Mouse (Mus musculus) hindbrain, embryonic 12.5 days (tissue): ENCODE results near the gene Errfi1. TPM values are rescaled to one million over a fixed set of nuclear protein-coding genes. Genes with fewer than 3 reads are reported as not detected.

Source experiments
- ATAC-seq: fragments of 200-750 bp; cut with Nextera tagmentation; 2 replicates; pipeline ENCODE4 v1.8.0; 2017; ENCODE audit warnings: moderate TSS enrichment; ENCODE audit not compliant: low FRiP score
- H3K27ac ChIP-seq: fragments of 300-500 bp; sonication (generic); 2 replicates; pipeline ENCODE4 v1.5.1; 2016; ENCODE audit warnings: mild to moderate bottlenecking
- H3K27me3 ChIP-seq: fragments of 300-500 bp; sonication (generic); 2 replicates; pipeline ENCODE4 v1.6.1; 2016; ENCODE audit warnings: mild to moderate bottlenecking
- H3K36me3 ChIP-seq: fragments of 300-500 bp; sonication (generic); 2 replicates; pipeline ENCODE4 v1.6.1; 2016; ENCODE audit warnings: mild to moderate bottlenecking
- H3K4me1 ChIP-seq: fragments of 300-500 bp; sonication (generic); 2 replicates; pipeline ENCODE4 v1.6.1; 2016
- H3K4me2 ChIP-seq: fragments of 300-500 bp; sonication (generic); replicated peaks from 2 replicates; pipeline ENCODE4 v1.6.1; 2016; ENCODE audit warnings: mild to moderate bottlenecking
- H3K4me3 ChIP-seq: fragments of 300-500 bp; sonication (generic); 2 replicates; pipeline ENCODE4 v1.5.1; 2016; ENCODE audit warnings: mild to moderate bottlenecking
- H3K9ac ChIP-seq: fragments of 300-500 bp; sonication (generic); 2 replicates; pipeline ENCODE4 v1.6.1; 2016; ENCODE audit warnings: mild to moderate bottlenecking, moderate library complexity
- H3K9me3 ChIP-seq: fragments of 300-500 bp; sonication (generic); replicated peaks from 2 replicates; pipeline ENCODE4 v1.6.1; 2016; ENCODE audit warnings: mild to moderate bottlenecking
- WGBS: fragments of 180-500 bp; shearing (Covaris S2); methylation state at CpG from one replicate; pipeline ENCODE4 v1.1.7; 2016; 5-methylcytosine and 5-hydroxymethylcytosine counted together
- polyA plus RNA-seq: library from polyadenylated mRNA; unstranded; fragments of >200 nt; fragmentation: Nextera tagmentation; extraction: Ambion mirVana; gene quantifications from 2 replicates; pipeline ENCODE4 v1.2.1, GENCODE M21; 2016

Errfi1 gene
- polyA plus RNA-seq: 29.9 and 31.2 TPM in 2 replicates

DNA sequence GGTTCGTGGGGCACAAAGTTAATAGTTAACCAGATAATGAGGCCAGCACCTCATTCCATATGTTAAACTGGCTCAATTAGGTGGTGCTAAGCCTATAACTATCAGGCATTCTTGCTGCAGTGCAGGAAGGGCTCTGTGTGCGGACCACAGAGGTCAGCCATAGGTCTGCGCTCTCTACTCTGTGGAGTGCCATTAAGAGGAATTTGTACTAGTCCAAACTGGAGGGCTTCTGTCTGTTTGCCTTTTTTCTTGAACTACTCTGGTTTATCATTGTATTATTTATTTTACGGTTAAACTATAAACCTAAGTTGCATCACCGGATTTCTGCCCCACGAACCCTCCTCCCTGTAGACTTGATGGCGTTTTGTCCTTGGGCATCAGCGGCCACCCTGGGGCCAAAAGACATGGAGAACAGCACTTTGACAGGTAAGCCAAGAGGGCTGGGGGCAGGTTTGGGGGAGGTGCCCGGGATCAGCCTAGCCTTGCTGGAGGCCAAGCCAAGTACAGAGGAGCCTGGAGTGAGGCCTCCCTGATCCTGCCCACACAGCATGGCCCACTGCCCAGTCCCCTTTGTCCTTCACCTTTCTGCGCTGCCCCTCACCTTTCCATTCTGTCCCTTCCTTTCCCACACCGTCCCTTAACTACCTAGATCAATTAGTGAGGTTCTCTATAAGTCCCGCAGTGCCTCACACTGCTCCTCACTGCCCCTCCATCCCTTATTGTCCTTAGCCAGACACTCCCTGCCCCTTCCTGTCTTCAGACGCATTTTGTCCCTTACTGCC, at the start of gene Errfi1:
TSS of gene Errfi1 (plus strand) at position 240 of the 782 bp plus-strand sequence.
- Histone ChIP-seq H3K27ac (peak within 1 kb of the TSS; percentile 99; the same call in 1 of the 2 replicates), H3K9ac (peak within 1 kb of the TSS; percentile 95), H3K27me3 (no peaks in the 10 kb centered on the region; the same call in 1 of the 2 replicates), H3K4me2 (peak within 1 kb of the TSS; percentile 69), H3K4me1 (peaks cover 11% of the 10 kb centered on the region; the same call in 1 of the 2 replicates), H3K4me3 (peak within 1 kb of the TSS; percentile 90), H3K36me3 (no peaks in the 10 kb centered on the region), H3K9me3 (no peaks in the 10 kb centered on the region)
- WGBS: 47% methylated on average over 13 of the region's 13 CpGs
- peak; percentile 24 for ATAC-seq

DNA sequence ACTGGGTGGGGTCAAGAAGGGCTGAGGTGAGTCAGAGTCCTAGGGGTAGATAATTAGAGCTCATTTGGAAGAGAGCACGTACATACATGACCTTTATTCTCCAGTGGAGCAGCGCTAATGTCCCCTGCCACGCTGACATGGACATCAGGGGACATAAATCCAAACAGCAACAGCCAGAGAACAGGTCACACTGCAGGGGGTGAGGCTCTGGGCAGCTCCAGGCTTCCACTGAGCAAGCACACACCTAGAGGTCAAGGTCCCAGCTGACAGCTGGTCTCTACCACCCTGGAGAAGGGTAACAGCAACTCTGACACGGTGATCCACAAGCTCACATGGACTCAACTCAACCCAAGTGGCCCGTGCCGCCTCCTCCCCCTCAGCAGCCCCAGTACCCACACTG, 49.5 kb upstream of the Errfi1 start:
- Histone ChIP-seq H3K27ac (no peak overlapping the region), H3K9ac (no peak overlapping the region), H3K4me2 (no peak overlapping the region), H3K4me1 (peaks cover 8% of the 10 kb centered on the region; the same call in 1 of the 2 replicates), H3K4me3 (no peak overlapping the region), H3K9me3 (no peaks in the 10 kb centered on the region), H3K36me3 (no peaks in the 10 kb centered on the region), H3K27me3 (no peaks in the 10 kb centered on the region)
- WGBS: 68% methylated on average over 6 of the region's 6 CpGs
- ATAC-seq: no peak

DNA sequence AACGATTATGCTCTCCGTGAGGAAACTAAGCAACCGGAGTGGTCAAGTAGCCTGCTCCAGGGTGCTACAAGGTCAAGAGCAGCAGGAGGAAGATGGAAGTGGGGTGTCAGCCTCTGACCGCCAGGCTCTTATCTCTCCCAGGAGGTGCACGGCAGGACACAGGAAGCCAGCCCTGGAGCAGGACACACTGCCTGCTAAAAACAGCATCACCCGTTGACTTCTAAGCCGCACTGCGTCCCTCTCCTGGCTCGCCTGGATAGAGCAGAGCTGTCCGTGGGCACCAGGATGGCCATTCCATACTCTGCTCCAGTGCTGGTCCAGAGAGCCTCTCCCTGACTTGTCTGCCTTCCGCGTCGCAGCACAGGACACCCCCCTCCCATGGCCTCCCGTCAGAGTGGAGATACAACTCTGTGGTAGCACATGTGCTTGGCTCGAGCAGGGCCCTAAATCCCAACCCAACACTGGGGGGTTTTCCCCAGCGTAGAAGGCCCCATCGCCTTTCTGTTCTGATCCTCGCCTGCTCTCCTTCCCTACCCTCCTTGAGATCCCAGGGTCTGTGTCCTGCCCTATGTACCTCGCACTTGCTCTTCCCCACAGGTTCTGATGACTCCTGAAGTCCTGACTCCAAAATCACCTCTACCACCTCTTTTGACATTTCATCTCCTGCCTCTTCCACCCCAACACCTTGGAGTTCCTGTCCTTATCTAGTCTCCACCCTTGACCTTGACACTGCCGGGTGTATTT, 45.8 kb upstream of the Errfi1 start:
- 72% methylated on average over 20 of the region's 20 CpGs for WGBS

DNA sequence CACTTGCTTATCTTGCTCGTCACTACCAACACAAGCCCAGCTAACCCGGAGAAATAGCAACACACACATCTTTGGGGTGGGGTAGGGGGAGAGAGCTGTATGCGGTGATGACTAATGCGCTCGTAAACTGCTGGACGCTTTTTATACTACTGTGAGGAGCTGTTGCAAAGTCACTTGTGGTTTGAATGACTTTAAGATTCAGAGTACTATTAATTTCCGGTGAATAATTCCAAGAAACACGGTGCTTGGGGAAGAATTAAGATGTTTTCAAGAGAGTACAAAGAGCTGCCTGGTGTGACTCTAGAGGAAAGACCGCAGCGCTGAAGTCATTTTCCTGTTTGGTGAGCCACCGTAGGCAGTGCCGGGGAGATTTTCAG, 45.3 kb upstream of the Errfi1 start:
- no peaks in the 10 kb centered on the region for H3K27me3 ChIP-seq
- no peaks in the 10 kb centered on the region for H3K9me3 ChIP-seq
- H3K4me1 ChIP-seq: peaks cover 11% of the 10 kb centered on the region; the same call in 1 of the 2 replicates
- H3K9ac ChIP-seq: no peak overlapping the region
- H3K27ac ChIP-seq: no peak overlapping the region
- 83% methylated on average over 12 of the region's 12 CpGs for WGBS
- H3K4me3 ChIP-seq: no peak overlapping the region
- no peaks in the 10 kb centered on the region for H3K36me3 ChIP-seq
- H3K4me2 ChIP-seq: no peak overlapping the region
- no peak for ATAC-seq

More for the DNA sequence above, 45.8 kb upstream of the Errfi1 start:
- H3K4me2 ChIP-seq: no peak overlapping the region
- H3K4me3 ChIP-seq: no peak overlapping the region
- H3K27me3 ChIP-seq: no peaks in the 10 kb centered on the region
- no peaks in the 10 kb centered on the region for H3K9me3 ChIP-seq
- H3K9ac ChIP-seq: no peak overlapping the region
- no peaks in the 10 kb centered on the region for H3K36me3 ChIP-seq
- peaks cover 11% of the 10 kb centered on the region; the same call in 1 of the 2 replicates for H3K4me1 ChIP-seq
- no peak overlapping the region for H3K27ac ChIP-seq
- no peak for ATAC-seq

DNA sequence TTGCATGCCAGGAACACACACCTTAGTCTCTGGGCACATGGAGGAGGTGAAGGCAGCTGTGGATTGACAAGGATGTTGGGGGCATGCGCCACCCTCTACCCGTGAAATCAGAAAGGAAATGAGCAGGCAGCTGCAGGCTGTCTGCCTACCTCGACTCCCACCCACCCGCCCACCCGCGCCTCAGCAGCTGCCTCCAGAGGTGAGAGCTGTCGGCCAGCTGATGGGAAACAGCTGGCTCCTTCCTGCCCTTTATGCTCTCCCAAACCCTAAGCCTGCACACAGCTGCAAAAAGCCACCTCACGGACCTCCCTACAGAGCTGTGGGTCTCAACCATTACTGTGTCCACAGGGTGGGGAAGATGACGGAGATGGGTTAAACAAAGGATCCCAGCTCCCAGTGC, 44.4 kb upstream of the Errfi1 start:
- Histone ChIP-seq H3K4me3 (no peak overlapping the region), H3K9ac (no peak overlapping the region), H3K27ac (no peak overlapping the region), H3K27me3 (no peaks in the 10 kb centered on the region), H3K9me3 (no peaks in the 10 kb centered on the region), H3K36me3 (no peaks in the 10 kb centered on the region), H3K4me1 (peaks cover 11% of the 10 kb centered on the region; the same call in 1 of the 2 replicates), H3K4me2 (no peak overlapping the region)
- no peak for ATAC-seq
- WGBS: 51% methylated on average over 9 of the region's 9 CpGs

DNA sequence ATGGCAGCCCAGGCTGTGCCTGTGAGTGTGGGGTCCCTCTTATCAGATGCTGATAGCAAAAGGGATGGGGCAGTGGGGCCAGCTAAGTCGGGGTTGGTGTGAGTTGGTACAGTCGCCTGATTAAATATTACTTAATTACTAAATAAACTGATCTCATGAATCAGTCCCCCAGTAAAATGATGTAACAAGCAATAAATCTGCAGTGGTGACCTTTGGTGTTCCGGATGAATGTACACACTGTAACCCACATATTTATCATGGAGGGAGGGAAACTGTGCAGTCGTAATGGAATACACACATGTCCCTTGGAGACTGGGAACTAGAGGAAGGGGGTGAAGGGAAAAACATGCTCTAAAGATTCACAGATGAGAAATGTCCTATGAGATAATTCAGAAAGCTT, 38.6 kb upstream of the Errfi1 start:
- no peak overlapping the region for H3K4me3 ChIP-seq
- peaks cover 4% of the 10 kb centered on the region for H3K4me1 ChIP-seq
- H3K4me2 ChIP-seq: no peak overlapping the region
- no peaks in the 10 kb centered on the region for H3K27me3 ChIP-seq
- WGBS: 81% methylated on average over 4 of the region's 4 CpGs
- no peak overlapping the region for H3K9ac ChIP-seq
- no peak overlapping the region for H3K27ac ChIP-seq
- no peaks in the 10 kb centered on the region for H3K9me3 ChIP-seq
- H3K36me3 ChIP-seq: no peaks in the 10 kb centered on the region
- ATAC-seq: no peak

DNA sequence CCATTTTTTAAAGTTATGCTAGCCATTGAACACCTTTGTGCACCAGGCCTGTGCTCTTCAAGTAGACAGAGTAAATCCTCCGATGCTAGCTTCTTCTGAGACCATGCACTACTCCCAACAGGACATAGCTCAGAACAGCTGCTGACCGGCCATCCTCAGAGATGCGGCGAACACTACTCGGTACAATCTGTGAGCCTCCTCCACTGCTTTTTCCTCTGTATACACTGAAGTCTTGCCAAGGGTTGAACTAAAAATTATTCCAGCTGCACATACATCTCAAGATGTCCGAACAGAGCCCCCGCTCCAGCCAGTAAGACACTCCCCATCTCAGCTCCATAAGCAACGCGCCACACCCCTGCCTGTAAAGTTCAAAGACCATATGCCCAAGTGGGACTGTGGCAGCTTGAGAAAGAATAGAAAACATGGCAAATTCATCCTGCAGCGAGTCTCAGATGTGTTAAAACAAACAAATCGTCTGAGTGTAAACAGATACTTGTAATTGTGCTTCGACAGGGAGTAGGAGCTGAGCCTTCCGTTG, 37.2 kb upstream of the Errfi1 start:
- 72% methylated on average over 13 of the region's 13 CpGs for WGBS
- Histone ChIP-seq H3K36me3 (no peaks in the 10 kb centered on the region), H3K4me3 (no peak overlapping the region), H3K27me3 (no peaks in the 10 kb centered on the region), H3K4me1 (peaks cover 4% of the 10 kb centered on the region), H3K4me2 (no peak overlapping the region), H3K27ac (no peak overlapping the region), H3K9ac (no peak overlapping the region), H3K9me3 (no peaks in the 10 kb centered on the region)
- ATAC-seq: no peak

DNA sequence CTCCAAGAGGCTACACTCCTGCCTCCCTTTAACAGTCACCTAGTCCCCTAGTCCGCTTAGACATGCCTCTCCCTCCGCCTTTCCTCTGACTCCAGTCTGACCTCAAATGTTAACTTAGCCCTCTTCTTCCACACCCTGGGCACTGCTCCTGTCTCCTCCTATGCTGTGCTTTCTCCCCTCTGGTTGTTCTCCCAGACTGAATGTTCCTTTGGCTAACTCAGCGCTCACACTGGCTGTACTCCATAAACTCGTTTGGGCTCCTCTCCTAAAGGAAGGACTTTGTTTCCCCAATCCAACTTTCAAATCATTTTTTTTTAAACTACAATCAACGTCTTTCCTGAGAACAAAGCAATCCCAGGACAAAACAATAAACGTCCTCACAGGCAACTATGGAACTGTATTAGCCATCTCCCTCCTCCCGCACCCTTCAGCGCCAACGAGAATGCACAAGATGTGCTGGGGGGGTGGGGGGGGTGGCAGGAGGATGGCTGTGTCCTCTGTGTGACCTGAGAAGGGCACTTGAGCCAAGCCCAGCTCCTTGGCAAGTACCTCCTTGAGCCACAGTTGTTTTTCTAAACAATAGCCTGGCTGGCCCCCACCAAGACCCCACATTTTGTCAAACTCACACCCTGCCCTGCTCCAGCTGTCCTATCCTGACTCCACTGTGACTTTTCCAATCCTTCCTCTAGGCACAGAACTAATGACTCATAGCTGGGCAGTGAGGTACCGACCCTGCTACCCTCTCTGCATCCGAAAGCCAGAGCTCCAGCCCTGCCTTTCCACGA, 34.4 kb upstream of the Errfi1 start:
- H3K27ac ChIP-seq: no peak overlapping the region
- no peak overlapping the region for H3K4me2 ChIP-seq
- no peak for ATAC-seq
- 77% methylated on average over 12 of the region's 12 CpGs for WGBS
- H3K9me3 ChIP-seq: no peaks in the 10 kb centered on the region
- peaks cover 8% of the 10 kb centered on the region for H3K4me1 ChIP-seq
- H3K9ac ChIP-seq: no peak overlapping the region
- 0 out of 2 replicates have a peak, but pooled peaks cover 2% of the 10 kb centered on the region for H3K27me3 ChIP-seq
- no peak overlapping the region for H3K4me3 ChIP-seq
- no peaks in the 10 kb centered on the region for H3K36me3 ChIP-seq

DNA sequence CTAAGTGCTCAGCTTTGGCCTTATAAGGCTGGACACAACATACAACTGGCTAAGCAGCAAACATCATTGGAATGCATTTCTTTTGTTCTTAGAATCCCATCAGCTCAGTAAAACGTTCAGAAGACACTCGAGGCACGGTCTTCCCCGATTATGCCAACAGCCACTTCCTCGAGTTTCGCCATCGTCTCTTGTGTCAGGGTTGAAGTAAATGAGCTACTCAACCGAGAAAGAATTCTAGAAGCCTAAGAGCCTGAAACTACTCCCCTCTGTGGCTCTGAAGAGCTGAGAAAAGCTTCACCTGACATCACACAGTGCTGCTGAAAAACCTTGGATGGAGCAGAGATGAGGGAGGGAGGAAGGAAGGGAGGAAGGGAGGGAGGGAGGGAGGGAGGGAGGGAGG, 32.3 kb upstream of the Errfi1 start:
- H3K27ac ChIP-seq: no peak overlapping the region
- no peaks in the 10 kb centered on the region for H3K9me3 ChIP-seq
- no peak overlapping the region for H3K9ac ChIP-seq
- peaks cover 25% of the 10 kb centered on the region for H3K4me1 ChIP-seq
- ATAC-seq: no peak
- H3K4me3 ChIP-seq: no peak overlapping the region
- peaks cover 4% of the 10 kb centered on the region; the same call in 1 of the 2 replicates for H3K27me3 ChIP-seq
- no peaks in the 10 kb centered on the region for H3K36me3 ChIP-seq
- 77% methylated on average over 8 of the region's 8 CpGs for WGBS
- H3K4me2 ChIP-seq: no peak overlapping the region

DNA sequence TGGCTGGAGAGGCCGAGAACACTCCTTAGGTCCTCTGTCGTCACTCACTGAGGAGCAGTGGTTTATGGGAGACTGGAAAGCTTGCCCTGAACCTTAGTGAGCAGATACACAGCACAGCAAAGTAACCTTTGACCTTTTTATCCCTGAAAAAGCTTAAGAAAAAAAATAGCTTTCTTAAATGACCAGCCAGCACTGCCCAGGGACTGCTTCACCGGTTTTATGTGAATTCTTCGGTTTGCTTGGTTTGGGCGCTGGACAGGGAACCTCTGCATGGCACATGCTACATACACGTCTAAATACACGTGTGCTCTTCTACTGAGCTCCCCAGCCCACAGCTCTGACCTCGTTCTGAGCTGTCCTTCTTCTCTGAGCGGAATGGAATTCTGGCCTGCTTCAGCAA, 31.1 kb upstream of the Errfi1 start:
- H3K36me3 ChIP-seq: no peaks in the 10 kb centered on the region
- H3K27me3 ChIP-seq: peaks cover 4% of the 10 kb centered on the region; the same call in 1 of the 2 replicates
- H3K27ac ChIP-seq: no peak overlapping the region
- no peaks in the 10 kb centered on the region for H3K9me3 ChIP-seq
- no peak overlapping the region for H3K4me3 ChIP-seq
- peaks cover 29% of the 10 kb centered on the region for H3K4me1 ChIP-seq
- H3K4me2 ChIP-seq: no peak overlapping the region
- no peak overlapping the region for H3K9ac ChIP-seq
- whole genome bisulfite sequencing: 80% methylated on average over 9 of the region's 9 CpGs
- no peak for ATAC-seq

DNA sequence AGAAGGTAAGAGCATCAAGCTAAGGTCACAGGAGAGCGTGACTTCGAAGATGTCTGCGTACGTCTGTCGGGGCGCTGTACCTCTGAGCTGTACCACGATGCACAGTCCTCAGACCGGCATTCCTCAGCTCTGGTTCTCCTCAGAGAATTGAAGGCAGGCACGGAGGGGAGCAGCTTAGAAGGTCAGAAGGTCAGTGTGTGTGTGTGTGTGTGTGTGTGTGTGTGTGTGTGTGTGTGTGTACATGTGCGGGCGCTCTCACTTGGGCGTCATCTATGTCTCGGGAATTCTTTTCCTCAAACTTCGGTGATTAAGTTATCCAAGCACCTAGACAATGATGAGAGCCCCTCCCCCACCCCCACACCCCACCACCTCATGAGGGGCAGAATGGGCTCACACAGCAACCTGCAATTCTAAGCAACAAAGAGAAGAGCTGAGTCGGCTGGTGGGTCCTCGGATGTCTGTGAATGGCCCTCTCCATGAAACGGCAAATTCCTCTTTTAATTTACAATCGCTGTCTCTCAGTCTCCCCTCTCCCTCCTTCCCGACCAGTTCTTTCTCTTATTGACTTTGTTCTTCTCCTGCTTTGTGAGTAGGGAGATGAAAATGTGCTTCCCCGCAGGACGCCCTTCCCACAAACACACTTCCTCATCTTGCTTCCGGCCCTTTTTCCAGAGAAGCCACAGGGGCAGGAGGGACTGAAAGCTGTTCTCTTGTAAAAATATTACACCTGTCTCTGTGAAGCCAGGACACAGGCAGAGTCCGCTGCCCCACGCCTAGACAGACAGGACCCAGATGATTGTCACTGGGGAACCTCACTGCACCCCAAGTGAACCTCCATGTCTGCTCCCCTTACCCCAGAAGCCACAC, 29.9 kb upstream of the Errfi1 start:
- no peak overlapping the region for H3K4me3 ChIP-seq
- no peak overlapping the region for H3K4me2 ChIP-seq
- no peaks in the 10 kb centered on the region for H3K36me3 ChIP-seq
- no peaks in the 10 kb centered on the region for H3K9me3 ChIP-seq
- ATAC-seq: no peak
- no peak overlapping the region for H3K9ac ChIP-seq
- WGBS: 44% methylated on average over 23 of the region's 24 CpGs
- H3K27ac ChIP-seq: no peak overlapping the region; the same call in 1 of the 2 replicates
- peaks cover 4% of the 10 kb centered on the region; the same call in 1 of the 2 replicates for H3K27me3 ChIP-seq
- H3K4me1 ChIP-seq: peaks cover 30% of the 10 kb centered on the region
